8 mouse cellular contexts compared by ENCODE assay signal in the genomic region with DNA sequence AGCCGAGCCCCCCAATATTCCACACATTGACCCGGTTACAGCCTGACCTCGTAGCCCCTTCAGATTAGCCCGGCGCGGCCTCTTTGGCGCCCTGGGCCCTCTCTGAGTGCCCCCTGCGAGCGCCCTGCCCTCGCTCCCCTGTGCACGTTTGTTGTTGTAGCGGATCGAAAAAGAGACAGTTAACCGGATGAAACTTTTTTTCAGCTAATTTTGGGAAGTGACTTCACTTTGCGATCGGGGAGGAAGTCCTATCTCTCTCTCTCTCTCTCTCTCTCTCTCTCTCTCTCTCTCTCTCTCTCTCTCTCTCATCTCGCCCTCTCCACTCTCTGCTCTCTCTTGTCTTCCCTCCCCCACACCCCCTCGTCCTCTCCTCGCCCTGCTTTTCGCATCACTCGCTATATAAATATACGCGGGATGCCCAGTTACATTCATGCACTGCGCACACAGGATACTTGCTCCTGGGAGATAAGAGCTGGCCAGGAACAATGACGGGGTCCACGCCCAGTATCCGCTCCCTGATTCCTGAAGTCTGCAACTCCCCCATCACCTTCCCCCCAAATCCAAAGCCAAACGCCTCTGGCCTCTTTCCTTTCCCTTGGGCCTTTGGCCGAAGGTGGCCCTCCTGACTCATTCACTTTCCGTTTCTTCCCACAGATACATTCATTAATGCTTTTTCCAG. TPM values are rescaled to one million over a fixed set of nuclear protein-coding genes. Genes with fewer than 3 reads are reported as not detected.
DNase-seq lines count a peak whose midpoint lies in the region; ATAC-seq and TF ChIP-seq lines count a peak whose summit lies in the region.

No protein-coding gene starts in this region.

- peak overlapping the region; percentile 88 for H3K4me2 ChIP-seq in heart, postnatal 0 days (ENCODE audit: low read depth, low read length)
- peak overlapping the region; percentile 84 for H3K4me2 ChIP-seq in stomach, embryonic 16.5 days (ENCODE audit: low read depth, low read length)

- under 1% methylated on average over 30 of the region's 30 CpGs for WGBS in heart, postnatal 0 days
- WGBS in stomach, embryonic 16.5 days: under 1% methylated on average over 30 of the region's 30 CpGs

- H3K27ac ChIP-seq in heart, postnatal 0 days (ENCODE audit: low read depth): peak overlapping the region; percentile 93
- H3K27ac ChIP-seq in stomach, embryonic 16.5 days (ENCODE audit: low read length): peak overlapping the region; percentile 83

- peak; percentile 76 for ATAC-seq in heart, postnatal 0 days (ENCODE audit: insufficient read depth, low read depth)
- ATAC-seq in megakaryocyte progenitor cell, adult 5-6 weeks (replicated peaks; ENCODE audit: poor library complexity): peak; percentile 20
- ATAC-seq in stomach, embryonic 16.5 days (ENCODE audit: insufficient read depth, low FRiP score): no peak

- TF ChIP-seq EP300 in heart, postnatal 0 days (IDR thresholded peaks at IDR 0.05; ENCODE audit: low read depth): peak; percentile 93

- no peaks in the 10 kb centered on the region for H3K9me3 ChIP-seq in heart, postnatal 0 days (replicated peaks; ENCODE audit: control insufficient read depth, low read length)
- no peaks in the 10 kb centered on the region for H3K9me3 ChIP-seq in stomach, embryonic 16.5 days (replicated peaks; ENCODE audit: control insufficient read depth, low read length)

- peak overlapping the region; percentile 79 for H3K4me3 ChIP-seq in heart, postnatal 0 days (ENCODE audit: low read depth, low read length)
- H3K4me3 ChIP-seq in stomach, embryonic 16.5 days (replicated peaks; ENCODE audit: low read length): peak overlapping the region; percentile 68

- DNase-seq in adrenal gland, adult (ENCODE audit: inconsistent age in 2 of 2, low spot score in 1 of 2): peak; percentile 43 to 78
- no peak for DNase-seq in adrenal gland, postnatal 10 days
- DNase-seq in embryo, embryonic 11 days: peak; percentile 61
- peak; percentile 78 for DNase-seq in heart, postnatal 0 days (ENCODE audit: low spot score)
- DNase-seq in kidney, postnatal 14 days: peak; percentile 67
- no peak for DNase-seq in right cerebral cortex, adult 18-20 months

- peaks cover 10% of the 10 kb centered on the region; the same call in 1 of the 2 replicates for H3K4me1 ChIP-seq in heart, postnatal 0 days (ENCODE audit: control insufficient read depth, insufficient read depth)
- peaks cover 16% of the 10 kb centered on the region for H3K4me1 ChIP-seq in stomach, embryonic 16.5 days (ENCODE audit: control insufficient read depth, insufficient read depth, low read length)

- H3K9ac ChIP-seq in heart, postnatal 0 days (replicated peaks; ENCODE audit: low read depth, low read length): peak overlapping the region; percentile 86
- peak overlapping the region; percentile 79 for H3K9ac ChIP-seq in stomach, embryonic 16.5 days (ENCODE audit: low read length)

- TF ChIP-seq CTCF in heart, postnatal 0 days (IDR thresholded peaks at IDR 0.05; ENCODE audit: low read depth): no peak

- H3K36me3 ChIP-seq in heart, postnatal 0 days (replicated peaks; ENCODE audit: control insufficient read depth, insufficient read depth, low read length): no peaks in the 10 kb centered on the region
- H3K36me3 ChIP-seq in stomach, embryonic 16.5 days (ENCODE audit: control insufficient read depth, insufficient read depth, low read length): no peaks in the 10 kb centered on the region

- H3K27me3 ChIP-seq in heart, postnatal 0 days (ENCODE audit: control insufficient read depth, insufficient read depth, low read length): peaks cover 42% of the 10 kb centered on the region
- peaks cover 42% of the 10 kb centered on the region for H3K27me3 ChIP-seq in stomach, embryonic 16.5 days (ENCODE audit: control insufficient read depth, insufficient read depth, low read length)

RNA-seq across cellular contexts. Expression of a gene that starts 1.3 kb away (rescaled TPM):
- total RNA-seq in adrenal gland, postnatal 10 days (2021): 10 to 100 TPM; 37.9 to 41.2 TPM
- 25.9 and 29.5 TPM in 2 replicates for total RNA-seq in heart, postnatal 0 days (2014; rRNA removed; ENCODE audit: low replicate concordance)
- 19.0 and 19.2 TPM in 2 replicates for polyA plus RNA-seq in heart, postnatal 0 days (2015; fragmentation: Nextera tagmentation; extraction: Ambion mirVana)
- 80.2 and 93.2 TPM in 2 replicates for total RNA-seq in megakaryocyte progenitor cell, adult 5-6 weeks (2015)
- 104 and 107 TPM in 2 replicates for total RNA-seq in megakaryocyte progenitor cell, adult 5-6 weeks (2017)
- 9.9 and 12.8 TPM in 2 replicates for polyA plus RNA-seq in stomach, embryonic 16.5 days (2015; fragmentation: Nextera tagmentation; extraction: Ambion mirVana)

Comparison
In these comparisons a context has a peak if more than half of its experiments do, and no peak if none do; other contexts are left out.
1. DNase-seq: peak in adrenal gland, adult (2 of 2), embryo, embryonic 11 days (single experiment), heart, postnatal 0 days (single experiment) and kidney, postnatal 14 days (single experiment); none in adrenal gland, postnatal 10 days (single experiment) and right cerebral cortex, adult 18-20 months (single experiment).